Mouse (Mus musculus) gastrocnemius, postnatal 10 days (tissue): ENCODE measurements around the gene Irgm2. TPM values are rescaled to one million over a fixed set of nuclear protein-coding genes. Genes with fewer than 3 reads are reported as not detected.
"Not testable (repeated sequence)": the region's sequence is repeated elsewhere in the genome, so short reads cannot be mapped to it uniquely, and the experiment has no call there.

Source experiments
- DNase-seq: peaks from one replicate; pipeline ENCODE4 v3.0.0; 2021; ENCODE audit warnings: mixed read lengths
- total RNA-seq, 2 experiments: library from RNA; stranded (reverse); gene quantifications; 2 replicates each; pipeline ENCODE4 v1.2.3; 2021

Irgm2 gene
- total RNA-seq, 2 experiments from 2014 or later, result 7.1 to 7.5 TPM

- DNase-seq, result no peak
Observed at GRCm38 (mm10) chr11:58213673-58214342, 14.4 kb downstream of the Irgm2 start.

GRCm38 (mm10) chr11:58214391-58215048 lies 15.1 kb downstream of the Irgm2 start:
- DNase-seq, result peak; percentile 79

- not testable (repeated sequence) for DNase-seq
Observed at GRCm38 (mm10) chr11:58215049-58215430, 15.6 kb downstream of the Irgm2 start.

GRCm38 (mm10) chr11:58215814-58216213 lies 16.4 kb downstream of the Irgm2 start:
- no peak for DNase-seq

- no peak for DNase-seq
Observed at GRCm38 (mm10) chr11:58216823-58217222, 17.4 kb downstream of the Irgm2 start.

GRCm38 (mm10) chr11:58223751-58224150 lies 24.3 kb downstream of the Irgm2 start:
- peak; percentile 64 for DNase-seq

- DNase-seq, result no peak
Observed at GRCm38 (mm10) chr11:58224313-58224712, 24.9 kb downstream of the Irgm2 start.

- DNase-seq, result not testable (repeated sequence)
Observed at GRCm38 (mm10) chr11:58224872-58225271, 25.5 kb downstream of the Irgm2 start.

- peak; percentile 76 for DNase-seq
Observed at GRCm38 (mm10) chr11:58225655-58226054, 26.2 kb downstream of the Irgm2 start.

GRCm38 (mm10) chr11:58226425-58226824 lies 27.0 kb downstream of the Irgm2 start:
- no peak for DNase-seq

- not testable (repeated sequence) for DNase-seq
Observed at GRCm38 (mm10) chr11:58228021-58228420, 28.6 kb downstream of the Irgm2 start.

GRCm38 (mm10) chr11:58230396-58230910 lies 31.0 kb downstream of the Irgm2 start:
- no peak for DNase-seq

- DNase-seq, result no peak
Observed at GRCm38 (mm10) chr11:58231156-58231555, 31.7 kb downstream of the Irgm2 start.

GRCm38 (mm10) chr11:58234551-58234950 lies 35.1 kb downstream of the Irgm2 start:
- DNase-seq, result not testable (repeated sequence)

- no peak for DNase-seq
Observed at GRCm38 (mm10) chr11:58235152-58235551, 35.7 kb downstream of the Irgm2 start.

GRCm38 (mm10) chr11:58238840-58239791 lies 39.7 kb downstream of the Irgm2 start:
- no peak for DNase-seq

GRCm38 (mm10) chr11:58247294-58247693 lies 47.9 kb downstream of the Irgm2 start:
- DNase-seq, result peak; percentile 31

- DNase-seq, result no peak
Observed at GRCm38 (mm10) chr11:58249203-58249981, 50.0 kb downstream of the Irgm2 start.

GRCm38 (mm10) chr11:58250550-58250949 lies 51.1 kb downstream of the Irgm2 start:
- DNase-seq, result no peak

GRCm38 (mm10) chr11:58254411-58254810 lies 55.0 kb downstream of the Irgm2 start:
- DNase-seq, result no peak

- no peak for DNase-seq
Observed at GRCm38 (mm10) chr11:58257816-58258215, 58.4 kb downstream of the Irgm2 start.

- no peak for DNase-seq
Observed at GRCm38 (mm10) chr11:58260156-58260555, 60.7 kb downstream of the Irgm2 start.
